Mouse (Mus musculus) bone marrow macrophage, adult 2 months (primary cell): ENCODE data around the gene E330034G19Rik. TPM values are rescaled to one million over a fixed set of nuclear protein-coding genes. Genes with fewer than 3 reads are reported as not detected.
A peak's percentile ranks its signal among the peaks of the same experiment; 100 is the strongest.
"Not testable (repeated sequence)": the region's sequence is repeated elsewhere in the genome, so short reads cannot be mapped to it uniquely, and the experiment has no call there.

Source experiments
- H3K27ac ChIP-seq: 2 replicates; pipeline ENCODE4 v1.5.1; 2012; ENCODE audit warnings: low read depth, low read length; ENCODE audit not compliant: insufficient read depth
- H3K4me1 ChIP-seq: 2 replicates; pipeline ENCODE4 v1.6.1; 2012; ENCODE audit warnings: low read length; ENCODE audit not compliant: control insufficient read depth, insufficient read depth
- H3K4me3 ChIP-seq: 2 replicates; pipeline ENCODE4 v1.5.1; 2012; ENCODE audit warnings: mild to moderate bottlenecking, low read length, moderate library complexity; ENCODE audit not compliant: insufficient read depth
- CTCF ChIP-seq: IDR thresholded peaks from 2 replicates; pipeline ENCODE4 v1.5.1; 2012; ENCODE audit warnings: low read depth, mild to moderate bottlenecking, low read length, moderate library complexity
- POLR2A ChIP-seq: IDR thresholded peaks from 2 replicates; pipeline ENCODE4 v1.6.1; 2012; ENCODE audit warnings: mild to moderate bottlenecking, low read depth, low read length, borderline replicate concordance
- polyA plus RNA-seq: library from polyadenylated mRNA; stranded (reverse); fragments of >200 nt; gene quantifications from 2 replicates; pipeline ENCODE4 v1.2.4, GENCODE M21; 2012; ENCODE audit not compliant: missing spikeins, insufficient read depth, insufficient read length

E330034G19Rik gene
- polyA plus RNA-seq, 1 experiment: not detected

- Histone ChIP-seq H3K4me1 (no peaks in the 10 kb centered on the region), H3K4me3 (no peak overlapping the region), H3K27ac (no peak overlapping the region)
- TF ChIP-seq POLR2A (no peak), CTCF (no peak)
These were observed 14.1 kb downstream of the E330034G19Rik start for GRCm38 (mm10) chr14:24307146-24307545.

GRCm38 (mm10) chr14:24311110-24311509, 18.1 kb downstream of the E330034G19Rik start:
- no peak overlapping the region for H3K27ac ChIP-seq
- H3K4me3 ChIP-seq: no peak overlapping the region
- no peak for TF ChIP-seq POLR2A
- TF ChIP-seq CTCF: peak; percentile 49
- H3K4me1 ChIP-seq: no peaks in the 10 kb centered on the region

GRCm38 (mm10) chr14:24347007-24347406, 54.0 kb downstream of the E330034G19Rik start:
- not testable (repeated sequence) for H3K27ac ChIP-seq, H3K4me3 ChIP-seq

DNA sequence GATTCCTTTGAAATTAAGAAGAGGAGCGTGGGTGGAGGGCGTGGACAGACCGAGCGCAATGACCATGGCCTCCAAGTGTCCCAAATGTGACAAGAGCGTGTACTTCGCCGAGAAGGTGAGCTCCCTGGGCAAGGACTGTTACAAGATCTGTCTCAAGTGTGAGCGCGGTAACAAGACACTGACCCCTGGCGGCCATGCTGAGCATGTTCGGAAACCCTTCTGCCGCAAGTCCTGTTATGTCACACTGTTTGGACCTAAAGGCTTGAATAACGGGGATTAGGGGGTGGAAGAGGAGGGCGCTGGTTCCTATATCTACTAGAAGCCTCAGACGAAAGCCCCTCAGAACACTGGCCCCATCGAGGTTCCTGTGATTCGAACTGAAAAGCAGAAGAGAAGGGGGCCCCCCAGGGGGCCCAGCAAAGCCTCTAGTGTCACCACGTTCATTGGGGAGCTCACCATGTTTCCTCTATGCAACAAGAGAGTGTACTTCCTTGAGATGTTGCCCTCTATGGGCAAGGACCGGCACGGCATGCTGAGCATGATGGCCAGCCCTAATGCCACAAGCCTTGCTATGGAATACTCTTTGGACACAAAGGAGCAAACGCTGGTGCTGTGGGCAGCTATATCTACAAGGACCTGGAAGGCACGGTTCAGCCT, 65.4 kb downstream of the E330034G19Rik start:
- Histone ChIP-seq H3K27ac (no peak overlapping the region), H3K4me3 (no peak overlapping the region), H3K4me1 (no peaks in the 10 kb centered on the region)
- TF ChIP-seq CTCF (peak; percentile 25; the same call in 1 of the 2 replicates), POLR2A (no peak)

More at GRCm38 (mm10) chr14:24347007-24347406, 54.0 kb downstream of the E330034G19Rik start:
- H3K4me1 ChIP-seq: not testable (repeated sequence)

Other genes starting within 250 kb of the E330034G19Rik start
- 0.29 and 0.35 TPM in 2 replicates for gene Dlg5, start 47.3 kb upstream of the E330034G19Rik start, polyA plus RNA-seq
- 16.5 and 17.5 TPM in 2 replicates for gene Polr3a, start 193.8 kb downstream of the E330034G19Rik start, polyA plus RNA-seq
- gene Rps24, start 193.9 kb downstream of the E330034G19Rik start, polyA plus RNA-seq: 2,792 and 3,232 TPM in 2 replicates